Mouse (Mus musculus) gastrocnemius, postnatal 4 days (tissue): ENCODE data around the gene Cyp2j5. TPM values are rescaled to one million over a fixed set of nuclear protein-coding genes. Genes with fewer than 3 reads are reported as not detected.
"Not testable (repeated sequence)": the region's sequence is repeated elsewhere in the genome, so short reads cannot be mapped to it uniquely, and the experiment has no call there.

ENCODE experiments used
- DNase-seq, 2 experiments: peaks; one replicate each; pipeline ENCODE4 v3.0.0; 2021 to 2022; ENCODE audit warnings: low spot score in 2 of 2, mixed read lengths in 2 of 2
- long read RNA-seq, 2 experiments: library from polyadenylated mRNA; stranded (forward); transcript quantifications; one replicate each; pipeline ENCODE4 v2.0.0; 2021
- total RNA-seq, 2 experiments: library from RNA; stranded (reverse); gene quantifications; 2 replicates each; pipeline ENCODE4 v1.2.3; 2021

Gene Cyp2j5
- under 1 TPM in 1 of 2 experiments, not detected in 1; 0.29 TPM for total RNA-seq
- long read RNA-seq, experiment 1, result 0 reads
- long read RNA-seq, experiment 2, result 0 reads

GRCm38 (mm10) chr4:96663991-96664390 is at the start of gene Cyp2j5:
Gene Cyp2j5 (minus strand): TSS chr4:96664154.
- no peak for DNase-seq

DNA sequence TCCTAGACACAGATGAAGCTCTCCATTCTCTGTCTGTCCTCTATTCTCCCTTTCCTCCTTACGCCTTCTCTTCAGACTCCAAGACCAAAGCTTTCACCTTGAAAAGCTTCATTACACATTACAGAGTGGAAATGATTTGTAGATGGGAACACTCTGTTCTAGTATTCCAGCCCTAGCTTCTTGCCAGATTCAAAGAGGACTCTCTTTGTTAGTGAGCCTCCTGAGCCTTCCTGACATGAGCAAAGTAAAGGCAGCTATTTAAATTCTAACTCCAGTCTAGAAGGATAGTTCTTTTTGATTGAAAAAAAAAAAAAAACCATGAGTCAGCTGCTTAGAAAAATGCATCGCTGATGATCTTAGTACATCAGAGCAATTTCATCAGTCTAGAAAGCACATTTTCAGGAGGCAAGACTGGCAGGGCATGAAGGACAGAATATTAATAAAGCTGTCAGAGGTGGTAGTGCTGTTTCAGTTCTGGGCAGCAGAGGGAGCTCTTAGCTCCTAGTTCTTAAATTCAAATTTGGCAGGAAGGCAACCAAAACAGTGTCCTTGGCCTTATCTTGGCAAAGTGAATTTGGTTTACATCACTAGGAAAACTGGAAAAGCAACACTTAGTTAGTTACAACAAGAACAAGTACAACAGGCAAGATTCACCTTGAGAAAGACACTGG is 41.5 kb upstream of the Cyp2j5 start:
- peak in 1 of 2 experiments; percentile 42 for DNase-seq

GRCm38 (mm10) chr4:96698218-96698561 is 34.2 kb upstream of the Cyp2j5 start:
- DNase-seq, result no peak

DNA sequence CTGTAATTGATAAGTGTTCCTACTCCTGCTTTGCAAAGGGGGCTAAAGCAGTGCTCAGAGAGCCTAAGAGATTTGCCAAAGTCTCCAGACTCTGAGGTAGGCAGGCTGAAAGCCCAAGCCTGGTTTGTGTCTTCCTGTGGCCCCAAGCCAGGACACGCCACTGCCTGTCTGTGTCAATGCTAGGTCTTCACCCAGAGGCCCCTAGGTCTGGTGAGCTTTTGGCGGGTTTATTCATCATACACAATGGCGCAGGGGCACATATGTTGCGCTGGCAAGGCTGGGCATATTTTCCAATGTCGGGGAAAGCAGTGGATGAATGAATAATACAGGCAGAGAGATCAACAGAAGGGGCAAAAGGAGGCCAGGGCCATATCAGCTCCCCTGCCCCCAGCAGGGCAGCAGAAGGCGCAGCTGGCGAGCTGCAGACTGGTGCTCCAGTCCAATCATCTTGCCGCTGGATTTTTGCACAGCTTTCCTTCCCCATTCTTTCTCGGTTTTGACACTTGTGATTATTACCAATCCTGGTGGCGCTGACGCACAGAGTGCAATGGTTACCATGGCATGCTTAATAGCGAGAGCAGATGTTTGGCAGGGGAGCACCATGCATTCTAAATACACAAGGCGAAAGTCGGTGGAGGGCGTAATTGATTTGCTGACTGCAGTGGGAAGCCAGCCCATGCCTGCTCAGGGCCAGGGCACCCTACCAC is 33.7 kb upstream of the Cyp2j5 start:
- DNase-seq, result peak in 1 of 2 experiments; percentile 26

DNA sequence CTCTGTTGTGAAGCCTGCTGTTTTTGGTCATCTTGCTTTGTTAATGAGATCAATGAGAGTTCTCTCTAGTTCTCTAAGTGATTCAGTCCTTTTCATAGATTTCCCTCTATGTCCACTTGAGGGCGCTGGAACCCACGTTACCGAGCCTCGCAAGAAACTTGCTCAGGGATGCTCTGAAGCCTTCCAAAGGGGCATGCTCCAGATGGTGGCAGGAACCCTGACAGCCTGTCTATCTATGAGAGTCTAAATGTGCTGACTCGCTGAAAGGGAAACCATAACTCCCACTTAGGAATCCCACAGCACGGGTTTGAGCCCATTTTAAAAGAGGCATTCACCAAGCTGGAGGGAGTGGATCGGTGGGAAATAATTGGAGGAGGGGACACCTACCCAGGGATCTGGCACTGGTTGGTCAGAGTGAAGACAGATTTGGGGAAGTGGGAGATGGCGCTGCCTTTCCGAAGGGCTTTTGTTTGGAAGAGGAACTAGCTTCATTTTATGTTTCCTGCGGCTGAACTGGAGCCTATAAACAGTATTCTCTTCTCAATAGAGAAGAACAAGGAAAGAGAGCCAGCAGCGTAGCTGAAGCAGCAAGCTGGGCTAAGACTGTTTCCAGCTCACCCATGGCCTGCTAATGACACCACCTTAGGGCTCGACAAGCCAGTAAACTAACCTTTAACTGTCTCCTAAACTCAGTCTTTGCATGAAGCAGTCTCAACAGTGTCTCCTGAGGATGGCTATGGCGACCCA is 32.8 kb upstream of the Cyp2j5 start:
- DNase-seq, result peak; percentile 29 to 64

DNA sequence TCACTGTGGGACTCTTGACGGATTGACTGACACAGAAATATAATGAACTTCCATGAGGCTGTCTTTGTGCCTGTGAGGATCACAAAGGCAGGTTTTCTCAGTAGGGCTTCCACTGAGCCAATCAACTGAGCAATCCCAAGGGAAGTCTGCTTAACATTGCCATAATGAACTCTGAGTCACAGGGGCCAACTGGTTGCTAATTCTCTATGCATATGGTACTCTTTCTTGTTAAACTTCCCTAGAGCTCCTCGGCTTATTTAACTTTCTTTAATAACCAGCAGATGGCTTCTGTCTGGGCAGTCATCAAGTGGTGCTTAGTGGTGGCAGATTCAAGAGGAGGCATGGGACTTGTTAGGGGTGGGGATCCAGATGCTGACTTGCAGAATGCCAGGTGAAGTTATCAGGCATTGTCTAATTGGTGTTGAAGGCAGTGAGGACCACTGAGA is 23.4 kb upstream of the Cyp2j5 start:
- DNase-seq, result no peak

DNA sequence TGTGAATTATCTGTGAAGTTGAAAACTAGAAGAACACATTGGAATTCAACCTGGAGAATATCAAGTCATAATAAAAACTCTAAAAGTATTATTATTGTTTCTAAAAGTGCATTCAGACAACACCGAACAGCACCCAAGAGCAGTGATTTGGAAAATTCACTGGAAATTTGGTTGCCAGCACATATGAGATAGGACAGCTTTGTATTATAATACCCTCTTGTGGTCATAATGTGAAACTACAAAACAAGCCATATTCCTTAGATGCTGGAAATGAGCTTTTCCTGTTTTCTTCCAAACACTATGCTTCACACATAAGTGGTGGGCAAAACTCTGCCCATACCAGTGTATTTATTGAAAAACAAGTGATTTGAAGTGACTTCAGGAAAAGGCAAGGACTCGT is 19.5 kb upstream of the Cyp2j5 start:
- no peak for DNase-seq

GRCm38 (mm10) chr4:96680966-96681365 is 17.0 kb upstream of the Cyp2j5 start:
- DNase-seq, result no peak

- DNase-seq, result no peak
Measured at GRCm38 (mm10) chr4:96680233-96680632, 16.3 kb upstream of the Cyp2j5 start.

- DNase-seq, result no peak
Measured at GRCm38 (mm10) chr4:96664668-96665454, 907 bp upstream of the Cyp2j5 start.

GRCm38 (mm10) chr4:96635455-96635854 is 28.5 kb downstream of the Cyp2j5 start:
- no peak for DNase-seq

DNA sequence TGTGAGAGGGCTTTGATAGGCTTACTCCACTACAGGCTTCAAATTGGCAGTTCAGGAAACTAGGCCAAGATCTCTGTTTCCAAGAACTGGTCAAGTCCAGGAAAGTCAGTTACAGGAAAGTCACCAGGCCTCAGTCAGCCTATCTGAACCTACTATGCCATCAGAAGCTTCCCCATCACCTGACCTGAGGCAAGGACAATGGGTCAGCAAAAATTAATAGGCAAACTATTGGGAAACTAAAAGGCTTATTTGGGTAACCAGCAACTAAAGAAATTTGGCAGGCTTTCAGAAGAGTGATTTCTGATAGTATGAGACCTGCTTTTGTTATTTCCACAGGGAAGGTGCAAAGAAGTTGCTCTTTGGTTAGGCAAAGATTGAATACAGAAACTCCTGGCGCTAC is 41.5 kb downstream of the Cyp2j5 start:
- DNase-seq, result no peak

DNA sequence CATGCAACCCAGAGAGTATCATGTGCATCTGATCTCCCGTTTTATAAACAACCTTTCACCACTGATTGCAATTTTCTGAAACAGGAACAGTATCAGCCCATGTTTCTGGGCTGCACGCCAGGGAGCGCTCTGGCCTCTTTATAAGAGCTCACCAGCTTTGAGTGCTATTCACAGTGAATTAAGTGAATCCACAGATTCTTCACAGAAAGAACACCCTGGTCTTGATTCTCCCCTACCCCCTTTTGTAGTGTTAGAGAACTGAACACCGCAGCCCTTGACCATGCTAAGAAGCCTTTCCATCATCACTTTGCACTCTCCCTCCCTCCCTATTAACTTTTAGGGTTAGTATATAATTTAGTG is 72.2 kb downstream of the Cyp2j5 start:
- peak in 1 of 2 experiments; percentile 52 for DNase-seq

DNA sequence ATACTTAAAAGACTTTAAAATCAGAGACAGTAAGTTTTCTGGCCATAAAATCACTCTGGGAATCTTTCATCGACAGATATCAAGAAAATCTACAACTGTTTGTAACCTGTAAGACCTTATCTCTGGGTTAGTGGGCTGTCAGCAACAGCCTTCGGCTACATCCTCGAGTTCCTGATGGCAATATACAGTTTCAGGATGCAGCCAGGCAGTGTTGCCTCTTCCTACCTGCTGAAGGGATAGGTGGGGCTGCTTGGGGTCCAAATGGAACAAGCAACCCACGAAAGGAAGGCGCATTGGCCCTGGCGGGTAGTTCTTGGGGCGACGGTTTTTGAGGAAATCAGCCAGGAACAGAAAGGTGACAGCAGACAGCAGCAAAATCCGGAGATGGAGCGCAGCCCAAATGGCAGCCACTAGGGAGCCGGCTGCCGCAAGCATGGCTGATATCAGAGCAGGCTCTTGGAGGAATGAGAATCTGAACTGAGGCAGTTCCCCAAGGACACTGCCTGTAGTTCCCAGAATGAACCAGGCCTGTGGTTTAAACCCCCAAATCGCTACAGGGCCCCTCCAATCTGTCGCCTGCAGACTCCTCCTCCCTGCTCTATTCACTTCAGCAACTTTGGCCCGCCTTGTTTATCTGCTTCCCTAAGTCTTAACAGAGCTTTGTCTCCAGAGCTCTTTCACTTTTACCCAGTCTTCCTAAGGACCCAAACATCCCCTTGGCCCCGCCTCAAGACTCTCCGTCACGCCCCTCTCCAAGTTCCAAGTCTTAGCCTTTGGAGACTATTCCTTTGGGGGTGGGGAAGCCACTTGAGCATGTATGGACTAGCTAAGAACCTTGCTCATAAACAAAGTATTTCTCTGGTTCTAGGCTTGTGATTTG is 72.8 kb downstream of the Cyp2j5 start, which contains the start of gene Cyp2j9:
Gene Cyp2j9 (minus strand): TSS at position 668 of the 880 bp plus-strand sequence.
- DNase-seq, result peak in 1 of 2 experiments; percentile 62

DNA sequence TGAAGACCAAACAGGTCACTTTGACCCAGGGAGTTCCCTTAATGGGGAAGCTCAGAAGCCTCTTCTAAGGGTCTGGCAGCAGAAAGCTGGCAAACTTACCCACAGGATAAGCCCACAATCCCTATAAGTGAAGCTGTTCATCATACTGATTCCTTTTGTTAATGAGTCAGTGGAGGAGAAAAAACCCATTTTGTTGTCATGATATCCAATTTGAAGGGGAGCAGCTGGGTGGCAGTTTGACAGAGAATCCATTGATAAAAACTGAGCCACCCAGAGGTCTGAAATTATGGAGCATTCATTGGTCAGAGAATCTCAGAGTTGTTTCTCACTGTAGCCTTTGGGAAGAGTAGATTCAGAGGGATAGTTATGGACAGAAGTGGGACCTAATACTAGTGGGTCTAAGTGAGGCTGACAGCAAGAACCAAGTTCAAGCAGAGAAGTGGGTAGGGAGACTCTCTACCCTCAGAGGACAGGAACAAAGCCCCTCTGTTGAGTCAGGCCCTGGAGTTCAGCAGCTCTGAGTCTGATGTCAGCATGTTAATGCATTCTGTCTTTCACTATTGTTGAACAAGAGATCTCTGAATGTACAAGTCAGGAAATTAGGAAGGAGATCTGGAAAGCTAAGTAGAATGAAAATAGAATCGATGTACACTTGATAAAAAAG is 82.4 kb downstream of the Cyp2j5 start:
- no peak for DNase-seq

GRCm38 (mm10) chr4:96580351-96580750 is 83.6 kb downstream of the Cyp2j5 start:
- not testable (repeated sequence) for DNase-seq
